Mouse (Mus musculus): ENCODE results near the gene Igf1r.

DNA sequence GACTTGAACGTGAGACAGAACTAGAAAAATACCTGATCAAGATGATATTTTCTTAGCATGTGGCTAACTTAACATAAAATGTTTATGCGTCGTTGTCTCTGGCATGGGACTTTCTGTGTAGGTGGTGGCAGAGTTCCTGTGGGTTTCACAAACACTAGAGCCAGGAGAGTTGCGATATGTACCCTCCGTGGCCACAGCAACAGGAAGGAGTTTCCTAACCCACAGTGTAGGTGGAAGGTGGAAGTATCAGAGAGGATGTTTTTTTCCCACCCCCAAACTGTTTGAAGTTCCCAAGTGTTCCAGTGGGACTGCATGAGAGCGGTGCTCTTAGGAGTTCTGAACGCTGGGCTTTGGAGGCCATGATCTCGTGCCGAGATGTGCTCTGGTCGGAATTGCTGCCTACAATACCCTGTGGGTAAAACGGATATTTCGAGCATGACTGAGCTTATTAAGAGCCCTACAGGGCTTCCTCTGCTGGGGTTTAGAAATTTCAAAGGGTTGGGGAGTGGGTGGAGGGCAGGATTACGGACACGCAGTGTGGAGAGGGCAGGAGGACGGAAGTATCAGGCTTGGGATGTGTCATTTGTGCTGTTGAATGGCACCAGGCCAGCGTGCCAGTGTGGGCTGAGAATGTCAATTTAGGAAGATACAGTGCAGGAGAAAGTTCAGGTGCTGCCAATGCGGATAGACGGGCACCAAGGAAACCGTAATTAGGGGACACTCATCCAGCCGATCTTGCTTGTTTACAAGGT lies 195.8 kb downstream of the Igf1r start:
- TF ChIP-seq CTCF (IDR thresholded peaks at IDR 0.05; ENCODE audit: low read depth) (no peak), EP300 (IDR thresholded peaks at IDR 0.05; ENCODE audit: low read depth) (no peak)

All from liver, postnatal 0 days (tissue).